Mouse (Mus musculus): ENCODE data around the gene Npsr1.

Npsr1 gene

DNA sequence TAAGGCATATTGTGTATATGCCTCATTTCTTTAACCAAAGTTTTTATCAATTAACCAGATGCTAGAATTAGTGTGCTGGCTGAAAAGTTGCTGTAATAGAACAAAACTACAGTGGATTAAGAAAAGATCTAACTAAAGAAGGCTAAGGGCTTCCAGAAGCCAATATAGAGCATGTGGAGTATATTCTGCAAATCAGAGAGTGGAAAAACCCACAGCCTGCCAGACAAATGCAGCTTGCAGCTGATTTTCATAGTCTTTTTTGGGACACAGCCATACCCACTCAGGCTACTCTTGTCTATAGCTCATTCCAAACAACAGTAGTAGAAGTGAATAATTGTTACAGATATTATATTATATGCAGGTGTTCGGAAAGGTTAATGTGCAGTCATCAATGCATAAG lies 138.7 kb downstream of the Npsr1 start:
- DNase-seq (ENCODE audit: low read depth, low spot score): no peak

DNA sequence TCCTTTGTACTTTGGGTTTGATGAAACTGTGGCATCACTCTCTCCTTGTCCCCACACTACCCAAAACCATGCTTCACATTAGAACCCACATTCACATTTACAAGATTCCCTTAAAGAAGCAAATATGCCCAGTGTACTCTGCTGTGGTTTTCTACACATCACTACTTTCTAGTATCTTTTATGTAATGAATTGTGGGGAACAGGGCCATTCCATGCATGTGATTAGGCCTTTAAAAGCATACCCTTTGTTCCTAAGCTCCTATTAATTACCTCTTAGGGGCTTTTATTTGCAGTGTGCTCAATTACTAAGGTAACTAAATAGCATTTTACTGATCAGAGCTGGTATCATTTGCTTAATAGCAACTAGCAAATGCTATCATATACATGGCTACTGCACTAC lies 149.8 kb downstream of the Npsr1 start:
- DNase-seq (ENCODE audit: low read depth, low spot score): no peak

DNA sequence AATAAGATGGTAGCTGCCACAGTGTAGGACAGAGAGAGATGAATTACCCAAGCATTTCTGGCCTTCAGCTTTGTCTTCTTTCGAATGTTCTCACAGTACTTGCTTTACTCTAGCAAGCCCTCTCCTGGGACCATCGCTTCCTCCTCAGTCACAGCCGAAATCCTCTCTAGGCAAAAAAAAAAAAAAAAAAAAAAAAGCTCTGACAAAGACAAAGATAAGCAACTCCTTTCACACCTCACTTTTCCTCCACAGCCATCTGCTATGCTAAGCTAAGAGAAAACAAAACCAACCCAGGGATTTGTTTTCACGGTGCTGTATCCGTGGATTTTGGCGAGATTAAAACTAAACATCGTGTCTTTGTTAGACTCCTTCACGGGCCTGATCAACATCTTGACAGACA lies 156.4 kb downstream of the Npsr1 start:
- DNase-seq (ENCODE audit: low read depth, low spot score): no peak

DNA sequence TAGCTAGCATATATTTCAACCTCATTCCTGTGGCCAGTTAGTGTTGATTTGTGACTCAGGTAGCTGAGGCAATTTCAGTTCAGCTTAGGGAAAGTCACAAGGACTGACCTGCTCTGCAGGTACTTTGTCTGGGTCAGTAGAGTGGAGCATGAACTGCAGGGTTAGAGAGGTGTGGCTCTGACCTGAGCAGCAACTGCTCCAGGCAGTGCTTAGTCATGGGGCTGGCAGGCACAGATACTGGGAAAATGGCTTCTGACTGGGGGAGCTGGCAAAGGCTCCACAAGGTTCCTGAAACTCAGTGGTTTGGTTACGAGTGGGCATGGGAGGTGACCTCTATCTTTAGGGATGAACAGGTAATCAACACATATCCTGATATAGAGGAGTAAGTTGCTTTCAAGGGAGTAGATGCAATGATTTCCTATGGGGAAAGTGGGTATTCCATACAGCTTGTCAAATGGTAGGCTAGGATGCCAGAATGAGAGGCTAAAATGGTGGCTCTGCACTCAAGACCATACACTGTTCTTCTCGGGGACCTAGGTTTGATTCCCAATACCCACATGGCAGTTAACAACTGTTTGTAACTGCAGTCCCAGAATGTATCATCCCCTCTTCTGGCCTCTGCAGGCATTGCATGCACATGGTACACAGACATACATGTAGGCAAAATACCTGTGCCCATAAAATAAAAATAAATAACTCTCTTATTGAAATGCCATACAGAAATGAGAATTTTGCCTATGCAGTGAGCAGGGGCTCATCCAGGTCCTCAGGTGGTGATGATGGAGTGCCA lies 182.9 kb downstream of the Npsr1 start:
- DNase-seq (ENCODE audit: low read depth, low spot score): peak; percentile 21

DNA sequence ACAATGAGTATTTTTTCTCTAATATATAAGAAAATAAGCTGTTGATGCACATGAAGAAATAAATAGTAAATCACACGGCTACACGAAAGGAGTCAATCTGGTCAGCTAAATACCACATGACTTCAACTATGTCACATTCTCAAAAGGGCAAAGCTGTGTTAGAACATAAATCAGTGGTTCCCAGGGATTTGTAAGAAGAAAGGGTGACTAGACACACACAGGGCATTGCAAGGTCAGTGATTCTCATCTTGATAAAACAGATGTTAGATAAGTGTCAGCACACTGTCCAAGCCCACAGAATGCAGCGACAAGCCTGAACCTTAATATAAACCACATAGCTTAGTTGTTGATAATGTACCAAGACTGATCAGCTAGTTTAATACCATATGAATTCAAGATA lies 184.8 kb downstream of the Npsr1 start:
- no peak for DNase-seq (ENCODE audit: low read depth, low spot score)

DNA sequence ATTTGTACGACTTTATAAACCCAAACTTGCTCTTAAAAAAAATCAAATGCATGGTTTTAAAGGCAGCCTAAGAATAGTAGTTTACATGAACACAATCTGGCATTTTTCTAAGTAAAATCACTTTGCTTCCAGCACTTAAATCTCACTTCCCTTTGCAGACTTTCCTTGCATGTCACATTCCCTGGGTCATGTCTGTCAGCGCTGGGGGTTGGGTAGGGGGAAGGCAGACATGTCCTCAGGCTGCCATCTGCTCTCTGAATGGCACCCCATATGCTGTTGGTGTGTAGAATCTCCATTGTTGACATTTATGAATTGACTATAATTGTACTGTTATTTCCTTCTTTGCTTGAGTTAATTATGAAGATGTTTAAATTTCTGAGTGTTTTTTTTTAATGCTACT lies 185.3 kb downstream of the Npsr1 start:
- DNase-seq (ENCODE audit: low read depth, low spot score): no peak

DNA sequence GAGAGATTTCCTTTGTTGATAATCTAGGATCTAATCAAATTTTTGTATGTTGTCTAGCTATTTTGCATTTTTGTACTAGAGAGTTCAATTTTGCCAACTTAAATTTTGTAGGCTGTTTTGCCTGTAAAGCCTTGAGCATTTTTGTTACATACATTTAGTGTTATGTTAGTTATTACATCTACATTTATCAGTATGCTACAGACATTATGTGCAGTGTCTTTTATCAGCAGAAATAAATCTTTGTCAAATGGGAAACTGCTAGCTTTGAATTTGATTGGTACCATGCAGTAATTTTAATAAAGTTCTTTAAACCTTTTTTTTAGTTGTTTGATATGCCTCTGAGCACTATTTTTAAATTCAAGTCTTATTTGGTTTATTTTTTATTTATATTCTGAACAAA lies 185.7 kb downstream of the Npsr1 start:
- DNase-seq (ENCODE audit: low read depth, low spot score): no peak

DNA sequence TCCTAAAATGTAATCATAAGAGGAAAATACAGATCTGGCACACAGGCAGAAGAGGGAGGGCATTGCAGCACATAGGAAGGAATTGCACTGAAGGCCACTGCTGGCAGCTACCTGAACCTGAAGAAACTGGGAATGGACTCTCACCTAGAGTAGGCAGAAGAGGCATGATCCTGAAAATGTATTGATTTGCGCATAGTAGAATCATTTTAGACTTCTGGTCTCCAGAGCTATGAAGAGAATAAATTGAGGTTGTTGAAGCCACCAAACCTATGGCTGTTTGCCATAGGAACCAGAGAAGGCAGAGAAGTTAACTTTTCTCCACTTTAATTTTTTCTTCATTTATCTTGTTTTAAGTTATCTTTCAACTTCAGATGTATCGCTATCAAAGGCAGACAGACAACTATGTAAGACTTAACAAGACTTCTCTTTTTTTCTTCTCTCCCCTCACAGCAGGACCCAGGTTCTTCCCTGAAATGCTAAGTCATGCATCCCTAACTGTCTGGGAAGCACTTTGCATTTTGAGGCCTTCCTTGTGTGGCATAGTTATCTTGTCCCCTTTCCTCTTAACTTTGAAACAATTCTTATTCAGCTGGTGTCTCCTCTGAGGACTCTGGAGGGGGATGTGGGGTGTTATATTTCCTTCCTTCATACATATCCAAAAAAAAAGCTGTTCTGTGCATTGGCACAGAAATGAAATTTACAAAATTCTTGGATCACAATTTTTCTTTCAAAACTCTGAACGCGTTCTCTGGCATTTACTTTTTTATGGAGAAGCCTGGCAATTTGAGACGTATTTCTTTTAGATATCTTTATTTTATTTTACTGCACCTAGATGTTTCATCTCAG lies 186.7 kb downstream of the Npsr1 start:
- no peak for DNase-seq (ENCODE audit: low read depth, low spot score)

DNA sequence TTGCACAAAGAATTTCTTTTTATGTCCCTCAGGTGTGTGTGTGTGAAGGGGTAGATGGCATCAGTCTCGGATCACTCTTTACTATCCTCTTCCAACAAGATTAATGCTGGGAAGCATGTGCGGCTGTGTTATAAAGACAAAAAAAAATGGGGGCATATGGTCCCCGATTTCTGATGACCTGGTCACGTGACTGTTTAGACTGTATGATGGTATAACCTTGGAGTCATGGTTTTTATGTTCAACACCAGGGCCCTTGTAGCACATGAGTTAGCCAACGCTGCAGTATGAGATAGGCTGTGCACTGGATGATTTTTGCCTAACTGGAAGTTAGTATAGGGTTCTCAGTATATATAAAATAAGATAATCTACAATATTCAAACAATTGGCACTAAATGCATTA lies 187.6 kb downstream of the Npsr1 start:
- DNase-seq (ENCODE audit: low read depth, low spot score): no peak

DNA sequence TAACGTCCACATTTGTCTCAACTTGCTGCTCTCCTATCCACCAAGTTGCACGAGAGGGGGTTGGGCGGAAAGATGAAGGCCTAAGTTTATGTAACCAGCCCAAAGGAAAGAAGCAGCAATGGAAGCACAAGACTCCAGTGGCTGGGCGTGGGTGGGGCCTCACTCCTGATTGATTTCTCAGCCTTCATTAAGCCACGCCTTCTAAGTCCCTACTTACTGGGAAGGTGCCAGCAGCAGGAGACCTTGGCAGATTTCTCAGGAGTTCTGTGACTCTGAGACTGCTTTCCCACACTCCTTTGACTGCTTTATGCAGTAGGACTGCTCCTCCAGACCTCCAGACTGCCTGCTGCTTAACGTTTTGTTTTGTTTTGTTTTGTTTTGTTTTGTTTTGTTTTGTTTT lies 193.6 kb downstream of the Npsr1 start:
- peak; percentile 3 for DNase-seq (ENCODE audit: low read depth, low spot score)

DNA sequence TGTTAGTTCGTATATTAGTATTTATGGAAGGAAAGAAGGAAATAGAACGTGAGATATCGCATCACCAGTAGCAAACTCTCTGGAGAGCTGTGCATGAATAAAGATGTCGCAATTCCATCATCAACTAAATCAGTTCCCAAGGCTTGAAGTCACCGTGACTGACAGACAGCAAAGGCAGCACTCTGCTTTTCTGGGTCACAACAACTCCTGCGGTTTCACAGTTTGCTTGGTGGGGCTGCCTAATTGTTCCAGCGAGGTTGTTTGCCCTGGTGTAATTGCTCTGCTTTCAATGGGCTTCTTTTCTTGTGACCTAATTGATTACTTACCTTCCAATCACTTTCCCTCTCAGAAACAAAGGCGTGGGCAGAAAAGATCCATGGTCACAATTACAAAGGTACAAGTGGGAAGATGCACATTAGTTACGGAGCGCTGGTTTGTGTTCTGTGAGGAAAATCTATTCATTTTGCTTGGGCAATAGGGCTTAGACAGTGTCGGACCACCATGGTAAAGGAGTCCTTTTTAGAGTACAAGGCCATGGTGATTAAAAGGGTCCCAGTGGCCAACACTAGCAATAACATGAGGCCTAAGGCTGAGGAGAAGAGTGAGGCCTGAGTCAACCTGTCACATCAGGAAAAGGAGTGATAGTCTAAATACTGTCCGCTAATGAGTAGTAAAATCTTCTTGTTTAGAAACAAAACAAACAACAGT lies 195.6 kb downstream of the Npsr1 start:
- DNase-seq (ENCODE audit: low read depth, low spot score): no peak

DNA sequence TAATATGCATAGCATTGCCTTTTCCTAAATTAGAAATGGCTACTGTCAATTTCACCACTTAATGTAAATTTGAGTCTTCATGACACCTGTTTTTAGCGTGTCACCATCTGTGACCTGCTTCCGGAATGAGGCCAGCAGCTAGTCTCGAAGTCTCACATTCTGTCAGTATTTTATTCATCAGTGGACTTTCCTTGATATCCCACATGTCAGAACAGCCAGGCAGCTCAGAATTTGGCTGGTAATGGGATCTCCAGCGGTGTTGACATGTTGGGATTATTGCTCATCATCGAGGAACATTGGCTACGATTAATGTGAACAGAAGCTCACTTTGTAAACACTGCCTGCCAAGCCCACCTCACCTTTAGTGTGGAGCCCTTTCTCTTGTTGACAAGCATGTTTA lies 205.1 kb downstream of the Npsr1 start:
- no peak for DNase-seq (ENCODE audit: low read depth, low spot score)

DNA sequence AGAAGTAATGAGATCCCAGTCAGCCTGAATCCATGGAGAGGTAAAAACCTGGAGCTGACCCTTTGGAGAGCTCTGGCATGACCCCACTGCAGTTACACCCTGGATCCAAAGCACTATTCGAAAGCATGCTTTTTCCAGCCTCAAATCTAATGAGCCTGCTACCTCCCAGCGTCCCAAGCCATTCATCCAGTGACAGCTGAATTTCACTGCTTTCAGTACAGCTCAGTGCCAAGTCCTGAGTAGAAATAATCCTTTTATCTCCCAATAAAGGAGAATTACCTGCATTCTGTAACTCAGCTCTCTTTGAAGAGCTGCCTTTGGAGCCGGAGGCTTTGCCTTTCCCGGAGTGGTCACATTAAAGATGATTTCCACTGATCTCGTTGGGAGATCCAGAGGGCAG lies 209.2 kb downstream of the Npsr1 start:
- no peak for DNase-seq (ENCODE audit: low read depth, low spot score)

DNA sequence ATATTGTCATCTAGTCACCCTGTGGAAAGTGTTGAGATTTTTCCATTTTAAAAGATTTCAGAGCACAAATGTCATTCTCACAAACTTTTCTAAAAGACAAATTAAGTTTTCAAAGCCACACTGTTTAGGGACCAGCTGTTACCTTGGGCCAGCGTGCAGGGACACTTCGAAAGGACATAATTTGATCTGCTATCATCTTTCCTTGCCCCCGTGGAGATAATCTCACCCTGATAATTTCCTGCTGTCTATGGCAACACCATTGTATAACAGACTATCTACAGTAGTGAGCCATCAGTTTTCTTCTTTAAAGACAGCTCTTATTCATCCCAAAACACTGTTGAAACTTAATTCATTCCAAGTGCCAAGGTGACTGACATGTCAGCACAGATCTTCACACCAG lies 209.6 kb downstream of the Npsr1 start:
- DNase-seq (ENCODE audit: low read depth, low spot score): no peak

DNA sequence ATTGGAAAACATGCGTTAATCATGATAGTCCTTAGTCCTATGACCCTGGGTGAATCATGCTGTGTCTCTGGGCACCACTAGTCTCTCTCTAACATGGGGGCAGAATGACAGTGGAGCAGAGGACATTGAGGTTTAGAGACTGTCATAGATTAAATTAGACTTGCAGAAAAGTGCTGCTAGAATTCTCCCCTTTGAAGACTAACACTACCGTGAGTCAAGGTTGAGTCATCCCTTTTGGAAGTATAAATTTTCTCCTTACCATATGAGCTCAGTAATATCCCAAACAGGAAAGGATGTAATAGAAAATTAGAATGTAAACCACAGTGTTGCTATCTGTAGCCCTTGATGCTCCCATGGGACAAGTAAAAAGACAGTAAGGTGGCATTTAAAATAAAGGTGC lies 218.0 kb downstream of the Npsr1 start:
- DNase-seq (ENCODE audit: low read depth, low spot score): peak; percentile 73

DNA sequence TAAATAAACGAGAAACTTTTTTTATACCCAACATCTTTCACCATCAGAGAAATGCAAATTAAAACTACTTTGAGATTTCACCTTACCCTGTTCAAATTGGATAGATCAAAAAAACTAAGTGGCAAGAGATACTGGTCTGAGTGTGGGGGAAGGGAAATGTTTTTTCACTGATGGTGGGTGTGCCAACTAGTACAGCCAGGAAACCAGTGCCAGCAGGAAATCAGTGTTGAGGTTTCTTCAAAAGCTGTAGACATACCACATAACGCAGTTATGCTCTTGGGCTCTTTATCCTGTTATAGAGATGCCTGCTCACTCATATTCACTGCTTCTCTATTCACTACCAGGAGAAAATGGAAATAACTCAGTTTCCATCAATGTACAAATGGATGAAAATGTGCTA lies 233.9 kb downstream of the Npsr1 start:
- no peak for DNase-seq (ENCODE audit: low read depth, low spot score)

DNA sequence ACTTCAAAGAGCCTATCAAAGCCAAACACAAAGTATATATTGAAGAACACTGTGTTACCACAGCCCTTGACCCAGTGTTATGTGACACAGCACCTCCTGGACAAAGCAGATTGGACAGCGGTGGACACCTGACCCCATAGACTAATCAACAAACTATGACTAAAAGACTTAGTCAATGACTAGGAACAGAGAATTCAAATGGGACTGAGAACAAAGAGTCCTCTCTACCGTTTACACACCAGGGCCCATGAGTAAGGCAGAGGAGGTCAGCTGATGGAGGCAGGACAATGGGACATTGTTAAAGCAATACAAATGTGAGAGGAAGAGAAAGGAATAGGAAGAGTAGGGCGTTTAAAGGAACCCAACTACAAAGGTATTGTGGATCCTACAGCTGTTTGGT lies 243.5 kb downstream of the Npsr1 start:
- peak; percentile 35 for DNase-seq (ENCODE audit: low read depth, low spot score)

DNA sequence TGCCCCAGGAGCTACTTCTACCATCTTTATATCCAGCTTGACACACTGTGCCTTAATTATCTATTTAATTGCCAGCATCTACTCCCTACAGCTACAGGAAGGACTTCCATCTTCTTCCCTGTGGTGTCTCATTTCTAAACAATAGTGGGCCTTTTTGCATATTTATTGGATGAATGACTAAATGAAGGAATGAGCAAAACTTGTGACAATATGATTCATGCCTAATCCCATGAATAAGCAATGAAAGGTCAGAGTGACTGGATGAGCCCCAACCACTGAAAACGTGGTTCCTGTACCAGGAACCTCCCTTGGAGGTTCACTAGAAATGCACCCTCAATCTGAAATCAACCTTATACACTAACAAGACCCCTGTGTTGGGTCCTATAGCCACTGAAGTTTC lies 249.2 kb downstream of the Npsr1 start:
- peak; percentile 51 for DNase-seq (ENCODE audit: low read depth, low spot score)

DNA sequence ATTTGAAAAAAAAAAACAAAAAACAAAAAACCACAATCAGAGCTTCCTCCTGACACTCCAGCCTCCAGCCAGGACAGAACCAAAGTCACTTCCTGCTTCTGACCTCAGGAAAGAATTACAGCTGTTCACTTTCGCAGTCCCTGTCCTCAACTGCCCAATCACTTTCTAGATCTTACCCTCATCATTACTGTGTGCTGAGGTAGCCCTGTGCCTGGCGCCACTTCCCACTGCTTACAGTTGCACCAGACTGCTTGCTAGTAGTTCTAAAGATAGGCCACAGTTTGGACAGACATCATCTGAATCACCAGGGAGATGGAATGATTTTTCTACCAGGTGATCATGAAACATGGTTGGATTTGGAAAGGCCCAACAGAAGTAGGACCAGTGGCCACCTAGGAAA lies 251.7 kb downstream of the Npsr1 start:
- DNase-seq (ENCODE audit: low read depth, low spot score): no peak

DNA sequence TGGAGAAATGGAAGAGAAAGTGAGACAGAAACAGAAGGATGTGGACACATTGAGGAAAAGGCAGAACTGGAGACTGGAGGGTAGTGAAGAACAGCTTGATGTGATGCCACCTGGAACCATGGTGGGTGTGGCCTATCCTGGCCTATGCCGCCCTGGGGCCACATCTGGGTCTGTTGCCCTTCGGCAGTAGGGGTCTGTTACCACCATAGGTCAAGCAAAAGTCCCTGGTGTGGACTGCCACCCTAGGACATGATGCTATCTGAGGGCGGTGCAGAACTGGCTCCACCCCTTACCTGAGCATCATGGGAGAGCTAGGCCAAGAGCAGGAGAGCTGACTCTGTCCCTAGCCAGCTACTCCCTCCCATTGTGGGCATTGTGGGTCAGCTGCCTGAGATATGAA lies 253.6 kb downstream of the Npsr1 start:
- no peak for DNase-seq (ENCODE audit: low read depth, low spot score)

Data from 3T3-L1 (cell line).